Mouse (Mus musculus) liver, embryonic 11.5 days (tissue): ENCODE measurements at regions not wholly inside any gene's neighbourhood (a gene's known extent, or its start where the extent isn't known, plus 50 kb on each side); places are given as distances from the start of the nearest gene placed in this dataset.

Source experiments
- ATAC-seq: fragments of 200-750 bp; cut with Nextera tagmentation; replicated peaks from 2 replicates; pipeline ENCODE4 v1.8.0; 2017; ENCODE audit warnings: moderate number of reproducible peaks, mild to moderate bottlenecking, moderate TSS enrichment, moderate library complexity; ENCODE audit not compliant: low FRiP score
- DNase-seq: peaks from one replicate; pipeline ENCODE4 v3.0.0-alpha.2; 2017; ENCODE audit warnings: low spot score
- H3K27ac ChIP-seq: fragments of 300-500 bp; sonication (generic); 2 replicates; pipeline ENCODE4 v1.5.1; 2014; ENCODE audit warnings: mild to moderate bottlenecking, low read depth, low read length, control low read depth
- H3K27me3 ChIP-seq: fragments of 300-500 bp; sonication (generic); replicated peaks from 2 replicates; pipeline ENCODE4 v1.6.1; 2014; ENCODE audit warnings: low read length, mixed read lengths; ENCODE audit not compliant: control insufficient read depth, insufficient read depth
- H3K36me3 ChIP-seq: fragments of 300-500 bp; sonication (generic); 2 replicates; pipeline ENCODE4 v1.6.1; 2014; ENCODE audit warnings: mild to moderate bottlenecking, low read length, moderate library complexity, mixed read lengths; ENCODE audit not compliant: control insufficient read depth, insufficient read depth
- H3K4me1 ChIP-seq: fragments of 300-500 bp; sonication (generic); replicated peaks from 2 replicates; pipeline ENCODE4 v1.6.1; 2014; ENCODE audit warnings: low read length, mixed read lengths; ENCODE audit not compliant: control insufficient read depth, insufficient read depth
- H3K4me2 ChIP-seq: fragments of 300-500 bp; sonication (generic); 2 replicates; pipeline ENCODE4 v1.6.1; 2014; ENCODE audit warnings: mild to moderate bottlenecking, control low read depth, moderate library complexity
- H3K4me3 ChIP-seq: fragments of 300-500 bp; sonication (generic); 2 replicates; pipeline ENCODE4 v1.5.1; 2014; ENCODE audit warnings: low read depth, low read length, control low read depth
- H3K9ac ChIP-seq: fragments of 300-500 bp; sonication (generic); 2 replicates; pipeline ENCODE4 v1.6.1; 2014; ENCODE audit warnings: low read depth, low read length, control low read depth
- H3K9me3 ChIP-seq: fragments of 300-500 bp; sonication (generic); 2 replicates; pipeline ENCODE4 v1.6.1; 2016; ENCODE audit warnings: low read length, inconsistent platforms, mixed read lengths; ENCODE audit not compliant: control insufficient read depth
- WGBS: fragments of 180-500 bp; shearing (Covaris S2); extraction: QIAGEN DNeasy Blood & Tissue Kit; methylation state at CpG from one replicate; pipeline ENCODE4 v1.1.7; 2014; 5-methylcytosine and 5-hydroxymethylcytosine counted together

DNA sequence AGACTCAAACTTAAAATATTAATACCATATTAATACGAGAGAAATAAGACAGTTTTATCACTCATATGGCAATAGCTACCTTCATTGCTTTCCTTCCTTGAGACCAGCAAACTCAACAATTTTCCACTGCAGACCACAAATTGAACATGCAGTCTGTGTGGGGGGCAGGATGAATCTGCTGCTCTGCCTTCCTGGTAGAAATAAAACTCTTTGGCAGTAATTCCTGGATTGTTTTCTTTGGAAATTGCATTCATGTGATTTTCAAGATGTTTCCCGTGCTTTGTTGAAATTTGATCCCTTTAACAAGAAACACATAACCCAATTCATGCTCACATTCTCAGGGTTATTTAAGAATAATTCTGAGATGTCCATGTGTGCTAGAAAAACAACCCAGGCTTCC lies 555.1 kb upstream of the Clint1 start:
- Histone ChIP-seq H3K9me3 (no peaks in the 10 kb centered on the region), H3K27ac (no peak overlapping the region), H3K4me1 (no peaks in the 10 kb centered on the region), H3K9ac (no peak overlapping the region), H3K4me3 (no peak overlapping the region), H3K27me3 (no peaks in the 10 kb centered on the region), H3K4me2 (no peak overlapping the region), H3K36me3 (no peaks in the 10 kb centered on the region)
- no peak for DNase-seq
- 71% methylated on average over 2 of the region's 2 CpGs for WGBS
- no peak for ATAC-seq

DNA sequence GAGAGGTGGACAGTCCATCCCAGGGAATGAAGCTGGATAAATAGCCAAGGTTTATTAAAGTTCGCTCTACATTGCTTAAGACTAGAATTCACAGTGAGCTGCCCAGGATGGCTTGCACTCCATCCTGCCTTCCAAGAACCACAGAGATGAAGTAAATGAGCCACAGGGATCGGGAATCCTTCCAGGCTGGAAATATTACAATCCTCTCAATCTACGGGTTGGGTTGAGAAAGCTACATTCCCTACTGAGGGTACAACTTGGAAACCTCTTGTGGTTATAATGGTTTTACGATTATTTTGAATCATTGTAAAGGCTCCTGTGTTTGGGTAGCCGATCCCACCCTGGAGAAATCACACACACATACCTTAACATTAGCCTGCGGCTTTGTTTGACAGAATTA lies 539.9 kb upstream of the Clint1 start:
- no peaks in the 10 kb centered on the region for H3K36me3 ChIP-seq
- 78% methylated on average over 6 of the region's 6 CpGs for WGBS
- ATAC-seq: no peak

DNA sequence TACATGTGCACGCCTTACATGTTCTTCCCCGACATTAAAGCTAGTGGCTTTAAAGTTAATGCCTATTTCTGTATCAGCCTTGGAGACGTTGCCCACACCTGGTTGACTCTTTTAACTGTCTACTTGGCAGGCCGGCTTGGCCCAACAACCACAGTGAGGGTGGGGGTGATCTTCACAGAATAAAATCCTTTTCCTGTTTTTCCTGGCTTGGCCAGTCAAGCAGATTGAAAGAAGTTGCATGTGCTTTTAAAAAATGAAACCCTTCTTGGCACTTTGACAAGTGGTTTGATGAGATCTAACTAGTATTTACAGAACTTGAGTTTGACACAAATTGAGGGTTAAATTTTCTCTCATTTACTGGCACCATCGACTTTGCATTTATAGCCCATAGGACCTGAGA lies 528.1 kb upstream of the Clint1 start:
- no peak for ATAC-seq
- no peak for DNase-seq

More for the DNA sequence above, 539.9 kb upstream of the Clint1 start:
- DNase-seq: no peak
- no peak overlapping the region for H3K27ac ChIP-seq
- no peaks in the 10 kb centered on the region for H3K27me3 ChIP-seq
- H3K9me3 ChIP-seq: no peaks in the 10 kb centered on the region
- no peak overlapping the region for H3K4me3 ChIP-seq
- H3K9ac ChIP-seq: no peak overlapping the region
- H3K4me2 ChIP-seq: no peak overlapping the region
- H3K4me1 ChIP-seq: no peaks in the 10 kb centered on the region

DNA sequence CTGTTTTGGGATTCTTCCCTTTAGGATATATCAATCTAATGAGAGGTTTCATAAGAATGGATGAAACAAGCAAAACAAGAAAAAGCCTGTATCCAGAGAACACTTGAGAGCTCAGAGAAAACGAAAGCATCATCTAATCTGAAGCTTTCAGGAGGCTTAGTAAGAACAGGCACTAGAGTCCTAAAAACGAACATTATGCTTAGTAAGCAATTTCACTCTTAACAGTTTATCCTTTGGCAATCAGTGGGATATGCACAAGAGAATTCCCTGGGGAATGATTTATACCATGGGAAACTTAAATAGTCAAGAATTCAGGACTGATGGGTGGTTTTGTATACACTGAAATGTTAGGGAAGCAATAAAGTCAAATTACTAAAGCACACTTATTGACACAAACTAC lies 521.5 kb upstream of the Clint1 start:
- H3K36me3 ChIP-seq: no peaks in the 10 kb centered on the region
- H3K4me1 ChIP-seq: no peaks in the 10 kb centered on the region
- no peak overlapping the region for H3K9ac ChIP-seq
- no peaks in the 10 kb centered on the region for H3K27me3 ChIP-seq
- no peak overlapping the region for H3K27ac ChIP-seq
- DNase-seq: no peak
- WGBS: 57% methylated on average over 2 of the region's 2 CpGs
- no peak for ATAC-seq
- no peak overlapping the region for H3K4me3 ChIP-seq
- H3K4me2 ChIP-seq: no peak overlapping the region
- H3K9me3 ChIP-seq: no peaks in the 10 kb centered on the region

More for the DNA sequence above, 528.1 kb upstream of the Clint1 start:
- Histone ChIP-seq H3K27ac (no peak overlapping the region), H3K9ac (no peak overlapping the region), H3K4me3 (no peak overlapping the region), H3K4me2 (no peak overlapping the region), H3K4me1 (no peaks in the 10 kb centered on the region), H3K9me3 (no peaks in the 10 kb centered on the region), H3K27me3 (no peaks in the 10 kb centered on the region), H3K36me3 (no peaks in the 10 kb centered on the region)
- 77% methylated on average over 5 of the region's 5 CpGs for WGBS

DNA sequence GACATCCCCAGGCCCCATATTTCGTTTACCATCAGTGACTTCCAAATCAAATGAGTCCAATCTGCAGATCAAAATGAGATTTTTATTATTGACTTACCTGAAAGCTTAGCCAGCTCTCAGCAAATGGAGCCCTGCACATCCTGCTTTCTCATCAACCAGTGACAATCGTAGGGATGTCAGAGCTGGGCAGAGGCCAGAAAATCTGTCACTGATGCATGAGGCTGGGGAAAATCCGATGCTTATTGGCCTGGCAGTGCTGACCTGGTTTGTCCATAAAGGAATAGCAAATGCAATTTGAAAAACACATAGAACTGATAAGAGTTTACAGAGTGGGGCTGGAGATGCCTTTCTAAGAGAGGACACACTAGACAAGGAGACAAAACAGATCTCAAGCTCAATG lies 518.1 kb upstream of the Clint1 start:
- Histone ChIP-seq H3K36me3 (no peaks in the 10 kb centered on the region), H3K4me1 (no peaks in the 10 kb centered on the region), H3K9ac (no peak overlapping the region), H3K9me3 (no peaks in the 10 kb centered on the region), H3K27ac (no peak overlapping the region), H3K4me3 (no peak overlapping the region), H3K4me2 (no peak overlapping the region), H3K27me3 (no peaks in the 10 kb centered on the region)
- 66% methylated on average over 3 of the region's 3 CpGs for WGBS
- no peak for ATAC-seq
- no peak for DNase-seq

DNA sequence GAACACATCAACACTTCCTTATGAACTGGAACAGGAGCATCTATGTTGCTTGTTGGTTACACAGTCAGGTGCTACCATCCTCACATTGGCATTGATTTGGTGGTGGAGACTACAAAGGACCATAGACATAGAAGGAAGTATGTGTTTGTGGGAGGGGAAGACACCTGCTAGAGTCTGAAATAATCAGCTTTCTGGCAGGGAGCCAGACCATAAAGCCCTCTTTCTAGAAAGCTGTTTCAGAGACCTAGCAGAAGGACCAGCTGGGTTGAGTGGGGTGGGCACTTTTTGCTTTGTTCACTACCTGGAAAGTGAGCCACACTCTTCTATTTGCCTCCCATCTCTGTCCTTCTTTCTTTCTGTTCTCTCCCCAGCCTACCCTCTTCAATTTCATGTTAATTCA lies 502.5 kb upstream of the Clint1 start:
- no peaks in the 10 kb centered on the region for H3K9me3 ChIP-seq
- no peak overlapping the region for H3K4me2 ChIP-seq
- no peak overlapping the region for H3K4me3 ChIP-seq
- no peak overlapping the region for H3K27ac ChIP-seq
- H3K4me1 ChIP-seq: no peaks in the 10 kb centered on the region
- DNase-seq (no peak), ATAC-seq (no peak)
- no peak overlapping the region for H3K9ac ChIP-seq
- H3K36me3 ChIP-seq: no peaks in the 10 kb centered on the region
- H3K27me3 ChIP-seq: no peaks in the 10 kb centered on the region

DNA sequence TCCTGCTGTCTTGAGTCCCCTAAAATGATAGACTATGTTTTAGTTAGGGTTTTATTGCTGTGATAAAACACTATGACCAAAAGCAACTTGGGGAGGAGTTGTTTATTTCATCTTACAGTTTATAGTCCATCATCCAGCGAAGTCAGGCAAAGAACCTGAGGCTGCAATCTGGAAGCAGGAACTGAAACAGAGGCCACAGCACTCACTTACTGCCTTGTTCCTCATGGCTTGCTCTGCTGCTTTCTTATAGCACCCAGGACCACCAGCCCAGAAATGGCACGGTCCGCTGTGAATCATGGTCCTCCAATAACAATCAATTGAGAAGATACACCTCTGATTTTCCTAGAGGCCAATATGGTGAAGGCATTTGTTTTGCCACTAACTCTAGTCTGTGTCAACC lies 486.5 kb upstream of the Clint1 start:
- no peak overlapping the region for H3K4me3 ChIP-seq
- no peaks in the 10 kb centered on the region for H3K27me3 ChIP-seq
- no peak overlapping the region for H3K4me2 ChIP-seq
- no peaks in the 10 kb centered on the region for H3K9me3 ChIP-seq
- no peak overlapping the region for H3K27ac ChIP-seq
- no peaks in the 10 kb centered on the region for H3K4me1 ChIP-seq
- DNase-seq (no peak), ATAC-seq (no peak)
- 79% methylated on average over 3 of the region's 3 CpGs for WGBS
- no peaks in the 10 kb centered on the region for H3K36me3 ChIP-seq
- no peak overlapping the region for H3K9ac ChIP-seq

DNA sequence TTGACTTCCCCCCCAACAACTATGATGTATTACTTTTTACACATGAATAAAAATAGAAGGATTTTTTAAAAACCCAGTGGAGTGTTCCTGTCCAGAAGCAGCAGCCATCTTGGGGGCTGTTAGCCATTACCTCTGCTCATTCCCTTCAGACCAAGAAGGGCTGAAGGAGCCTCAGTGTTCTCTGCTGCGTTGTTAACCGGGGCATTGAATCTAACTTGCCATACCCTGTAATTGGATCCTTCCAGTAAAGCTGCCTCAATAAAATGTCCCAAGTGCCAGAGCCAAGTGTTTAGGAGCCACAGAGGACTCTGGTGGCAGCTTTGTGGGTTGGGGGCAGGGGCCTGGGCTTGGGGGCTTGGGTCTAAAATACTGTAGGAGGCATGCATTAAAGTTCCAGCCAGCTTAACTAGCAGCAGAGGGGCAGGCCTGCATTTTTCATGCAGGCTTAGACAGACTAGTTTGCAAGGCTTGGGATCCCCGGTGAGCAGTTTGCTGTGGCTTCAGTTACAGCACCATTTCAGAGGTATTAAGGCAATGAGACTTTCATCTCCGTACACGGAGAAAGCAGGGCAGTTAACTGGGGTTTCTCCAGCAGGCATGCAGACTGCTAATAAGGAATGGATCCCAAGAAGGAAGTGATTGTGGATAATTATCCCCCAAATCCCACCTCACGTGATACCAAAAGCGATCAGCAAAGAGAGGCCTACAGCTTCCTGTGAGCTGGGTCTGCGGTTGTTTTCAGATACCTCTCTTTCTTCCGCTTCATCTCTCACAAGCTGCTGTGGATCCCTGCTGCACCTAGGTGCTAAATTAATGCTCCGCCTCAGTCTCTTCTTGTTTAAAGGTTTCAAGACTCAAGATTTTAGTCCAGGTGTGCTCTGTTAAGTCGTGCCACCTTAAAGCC lies 462.4 kb upstream of the Clint1 start:
- Histone ChIP-seq H3K9me3 (no peaks in the 10 kb centered on the region), H3K4me2 (no peak overlapping the region), H3K9ac (no peak overlapping the region), H3K4me1 (no peaks in the 10 kb centered on the region), H3K27ac (no peak overlapping the region), H3K36me3 (no peaks in the 10 kb centered on the region), H3K4me3 (no peak overlapping the region), H3K27me3 (no peaks in the 10 kb centered on the region)
- DNase-seq (no peak), ATAC-seq (no peak)
- WGBS: 67% methylated on average over 11 of the region's 11 CpGs

DNA sequence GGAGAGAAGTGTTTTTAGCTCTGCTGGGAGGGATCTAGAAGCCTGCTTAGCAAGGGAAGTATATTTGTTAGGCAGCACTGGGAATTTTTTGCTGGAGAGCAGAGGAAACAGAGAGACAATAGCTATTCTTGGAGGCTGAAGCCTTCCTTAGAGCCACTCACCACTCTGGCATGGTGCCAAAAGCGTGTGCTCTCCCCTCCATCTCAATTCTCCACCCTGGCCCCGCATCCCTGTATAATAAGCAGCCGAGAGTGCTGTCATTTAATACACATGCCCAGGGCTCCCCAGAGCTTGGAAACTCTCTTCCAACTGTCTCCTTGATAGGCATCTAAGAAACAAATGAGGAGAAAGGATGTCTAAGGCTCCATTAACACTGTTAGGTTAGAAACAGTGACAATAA lies 455.8 kb upstream of the Clint1 start:
- Histone ChIP-seq H3K4me1 (no peaks in the 10 kb centered on the region), H3K36me3 (no peaks in the 10 kb centered on the region), H3K27ac (no peak overlapping the region), H3K4me2 (no peak overlapping the region), H3K9me3 (no peaks in the 10 kb centered on the region), H3K4me3 (no peak overlapping the region), H3K9ac (no peak overlapping the region), H3K27me3 (no peaks in the 10 kb centered on the region)
- DNase-seq: no peak
- ATAC-seq: no peak
- WGBS: 61% methylated on average over 3 of the region's 3 CpGs
